Mouse (Mus musculus): Measurements from ENCODE around the gene Vrk2. TPM values are rescaled to one million over a fixed set of nuclear protein-coding genes. Genes with fewer than 3 reads are reported as not detected.

Gene Vrk2
- total RNA-seq (2023) = 10 to 100 TPM; 35.6 to 38.9 TPM

GRCm38 (mm10) chr11:26593061-26594059 lies at the start of gene Vrk2, which contains the start of gene Gm6899:
Vrk2 (minus strand) TSS chr11:26593999.
Gm6899 (plus strand) TSS chr11:26593241.

Other genes with a start within 250 kb of the Vrk2 start
- gene Fancl, start 207.9 kb downstream of the Vrk2 start, total RNA-seq (2023) = 10 to 100 TPM; 11.4 to 12.2 TPM
- not detected for gene Gm6899, start 758 bp downstream of the Vrk2 start, total RNA-seq (2023)